Mouse (Mus musculus) cerebellum, postnatal 4 days (tissue): Measurements from ENCODE around the gene Zfp281.

Experiments used
- DNase-seq, 2 experiments: peaks; one replicate each; pipeline ENCODE4 v3.0.0; 2022; ENCODE audit warnings: low spot score in 2 of 2, mixed read lengths in 1 of 2

Gene Zfp281

GRCm38 (mm10) chr1:136624146-136625018, at the start of gene Zfp281:
TSS of gene Zfp281 (plus strand) at chr1:136624901.
- peak; percentile 86 to 95 for DNase-seq

GRCm38 (mm10) chr1:136577890-136578663, 46.6 kb upstream of the Zfp281 start:
- no peak for DNase-seq

GRCm38 (mm10) chr1:136579360-136579759, 45.3 kb upstream of the Zfp281 start:
- no peak for DNase-seq

DNA sequence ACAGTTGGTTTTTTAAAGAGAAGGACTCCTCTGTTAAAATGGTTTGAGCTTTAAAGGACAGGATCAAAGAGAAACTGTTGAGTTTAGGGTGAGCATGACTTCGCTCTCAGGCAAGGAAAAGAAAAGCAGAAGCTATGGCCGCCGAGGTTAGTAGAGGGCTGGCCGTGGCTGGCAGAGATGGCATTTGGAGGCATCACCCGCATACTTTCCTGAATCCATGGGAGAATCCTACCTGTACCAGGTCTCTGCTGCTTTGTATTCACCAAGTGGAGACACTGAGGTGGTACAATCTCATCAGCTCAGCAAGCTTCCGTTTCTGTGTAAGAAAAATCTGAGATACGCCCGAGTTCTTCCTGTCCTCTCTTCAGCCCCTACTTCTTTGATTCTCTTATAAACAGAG, 44.4 kb upstream of the Zfp281 start:
- DNase-seq, result no peak

DNA sequence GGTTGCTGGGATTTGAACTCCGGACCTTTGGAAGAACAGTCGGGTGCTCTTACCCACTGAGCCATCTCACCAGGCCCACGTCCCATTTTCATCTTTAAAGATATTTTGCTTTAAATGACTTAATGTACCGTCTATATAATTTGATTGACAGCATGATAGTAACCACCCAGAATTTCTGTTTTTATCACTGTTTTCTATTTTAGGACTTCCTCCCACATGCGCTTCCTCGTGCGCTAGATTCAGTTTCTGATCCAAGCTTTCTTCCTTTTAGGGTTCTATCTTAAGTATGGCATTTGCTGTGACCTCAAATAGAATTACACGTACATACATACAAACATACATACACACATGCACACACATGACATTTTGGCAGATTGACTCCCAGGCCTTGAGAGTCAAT, 42.9 kb upstream of the Zfp281 start:
- DNase-seq, result no peak

DNA sequence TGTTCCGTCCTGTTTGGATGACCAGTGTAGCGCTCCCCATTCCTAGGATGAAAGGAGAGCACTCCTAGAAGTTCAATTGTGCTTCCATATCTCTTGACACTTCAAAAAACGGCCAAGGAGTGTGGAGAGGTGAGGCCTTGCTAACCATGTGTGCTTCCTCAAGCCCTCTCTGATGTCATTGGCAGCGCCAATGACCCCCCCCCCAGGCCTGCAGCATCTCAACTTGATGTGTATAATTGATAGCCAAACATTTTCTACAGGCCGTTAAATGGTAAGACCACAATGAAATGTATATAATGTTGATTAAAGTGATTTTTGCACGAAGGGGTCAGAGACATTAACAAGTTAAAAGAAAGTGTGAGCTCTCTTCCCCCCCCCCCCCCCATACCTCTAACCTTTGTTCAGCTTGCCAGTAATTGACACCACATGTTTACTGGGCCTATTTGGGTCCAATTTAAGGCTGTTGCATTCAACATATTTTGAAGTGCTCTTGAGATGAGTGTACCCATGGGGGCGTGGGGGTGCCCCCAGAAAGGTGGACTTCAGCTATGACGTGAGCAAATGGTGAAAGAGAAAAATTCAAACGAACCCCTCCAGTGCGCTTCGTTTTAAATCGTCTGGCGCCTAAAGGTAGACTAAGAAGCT, 36.8 kb upstream of the Zfp281 start:
- DNase-seq, result no peak

- peak in 1 of 2 experiments; percentile 11 for DNase-seq
Measured at GRCm38 (mm10) chr1:136588908-136589307, 35.8 kb upstream of the Zfp281 start.

- no peak for DNase-seq
Measured at GRCm38 (mm10) chr1:136592741-136593140, 32.0 kb upstream of the Zfp281 start.

GRCm38 (mm10) chr1:136594235-136594850, 30.4 kb upstream of the Zfp281 start:
- no peak for DNase-seq

DNA sequence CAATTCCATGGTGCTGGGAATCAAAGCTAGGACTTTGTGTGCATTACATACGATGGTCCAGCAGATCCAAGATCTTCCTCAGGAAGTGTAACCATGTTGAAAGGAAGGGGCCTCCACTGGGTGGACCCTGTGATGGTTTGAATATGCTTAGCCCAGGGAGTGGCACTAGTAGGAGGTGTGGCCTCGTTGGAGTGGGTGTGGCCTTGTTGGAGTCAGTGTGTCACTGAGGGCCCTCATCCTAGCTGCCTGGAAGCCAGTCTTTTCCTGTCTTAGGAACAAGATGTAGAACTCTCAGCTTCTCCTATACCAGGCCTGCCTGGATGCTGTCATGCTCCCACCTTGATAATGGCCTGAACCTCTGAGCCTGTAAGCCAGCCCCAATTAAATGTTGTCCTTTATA, 27.9 kb upstream of the Zfp281 start:
- no peak for DNase-seq

- no peak for DNase-seq
Measured at GRCm38 (mm10) chr1:136598286-136598685, 26.4 kb upstream of the Zfp281 start.

DNA sequence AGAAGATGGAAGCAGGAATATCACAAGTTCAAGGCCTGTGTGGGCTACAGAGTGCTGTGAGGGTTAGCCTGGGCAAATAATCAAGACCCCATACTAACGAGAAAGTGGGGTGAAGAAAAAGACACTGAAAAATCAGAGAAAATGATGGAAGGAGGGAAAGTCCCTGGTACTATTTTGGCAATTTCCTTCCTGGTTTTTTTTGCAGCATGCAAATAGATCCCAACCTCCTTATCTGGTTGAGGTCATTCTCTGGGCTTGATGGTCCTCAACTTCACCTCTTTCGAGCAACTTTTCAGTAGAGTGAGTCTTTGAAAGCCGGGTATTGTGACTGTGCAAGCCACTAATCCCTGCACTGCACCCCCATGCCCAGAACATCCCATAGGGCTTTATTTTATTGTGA, 24.6 kb upstream of the Zfp281 start:
- DNase-seq, result no peak

GRCm38 (mm10) chr1:136600647-136601345, 23.9 kb upstream of the Zfp281 start:
- DNase-seq, result no peak

GRCm38 (mm10) chr1:136601346-136601888, 23.3 kb upstream of the Zfp281 start:
- DNase-seq, result no peak

GRCm38 (mm10) chr1:136602303-136602702, 22.4 kb upstream of the Zfp281 start:
- DNase-seq, result no peak

- DNase-seq, result no peak
Measured at GRCm38 (mm10) chr1:136604190-136604589, 20.5 kb upstream of the Zfp281 start.

GRCm38 (mm10) chr1:136605790-136606189, 18.9 kb upstream of the Zfp281 start:
- DNase-seq, result no peak

DNA sequence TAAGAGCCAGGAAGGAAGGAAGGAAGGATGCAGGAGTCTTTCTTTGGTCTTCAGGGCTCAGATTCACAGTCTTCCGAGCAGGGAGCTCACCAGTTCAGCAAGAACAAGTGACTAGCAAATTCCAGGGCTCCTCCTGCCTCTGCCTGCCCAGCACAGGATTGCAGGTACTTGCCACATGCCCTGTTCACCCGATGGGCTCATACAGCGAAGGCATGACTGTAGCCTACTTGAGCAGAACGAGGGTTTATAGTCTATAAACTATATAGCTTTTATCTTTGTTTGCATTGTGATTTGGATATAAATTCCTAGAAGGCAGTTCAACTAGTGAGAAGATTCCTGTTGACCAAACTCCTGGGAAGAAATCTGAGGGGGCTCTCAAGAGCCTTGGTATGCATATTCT, 18.4 kb upstream of the Zfp281 start:
- DNase-seq, result no peak

- no peak for DNase-seq
Measured at GRCm38 (mm10) chr1:136608339-136609261, 16.1 kb upstream of the Zfp281 start.

GRCm38 (mm10) chr1:136611803-136612202, 12.9 kb upstream of the Zfp281 start:
- no peak for DNase-seq
